Mouse (Mus musculus) layer of hippocampus, postnatal 10 days (tissue): Measurements from ENCODE around the gene Rbfox2. TPM values are rescaled to one million over a fixed set of nuclear protein-coding genes. Genes with fewer than 3 reads are reported as not detected.

Experiments used
- DNase-seq, 2 experiments: peaks; one replicate each; pipeline ENCODE4 v3.0.0; 2021; ENCODE audit warnings: low spot score in 2 of 2
- total RNA-seq, 2 experiments: library from RNA; stranded (reverse); gene quantifications; 2 replicates each; pipeline ENCODE4 v1.2.3; 2021

The Rbfox2 gene
- total RNA-seq, 2 experiments from 2014 or later, result 232 to 253 TPM

DNA sequence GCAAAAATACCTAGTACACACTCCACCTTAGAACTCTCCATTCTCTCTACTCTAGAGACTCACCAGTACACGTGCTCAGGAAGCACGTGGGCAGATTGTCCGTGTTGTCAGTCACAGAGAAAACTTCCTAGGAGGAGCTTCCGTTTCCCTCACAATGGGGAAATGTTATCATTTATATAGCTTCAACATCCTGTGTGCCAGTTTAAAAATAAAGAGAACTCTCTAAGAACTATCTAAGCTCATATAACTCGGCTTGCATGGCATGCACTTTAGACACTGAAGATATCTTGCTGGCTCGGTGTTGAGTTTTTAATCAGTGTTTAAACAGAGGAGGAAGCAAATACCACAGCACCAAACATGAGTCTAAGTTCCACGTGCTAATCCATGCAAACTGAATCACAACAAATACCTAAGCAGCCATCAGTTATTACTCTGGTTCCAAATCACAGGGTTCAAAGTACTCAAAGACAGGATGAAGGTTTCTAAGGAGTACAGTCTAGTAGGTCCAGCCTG is 70.7 kb downstream of the Rbfox2 start:
- DNase-seq, result no peak

DNA sequence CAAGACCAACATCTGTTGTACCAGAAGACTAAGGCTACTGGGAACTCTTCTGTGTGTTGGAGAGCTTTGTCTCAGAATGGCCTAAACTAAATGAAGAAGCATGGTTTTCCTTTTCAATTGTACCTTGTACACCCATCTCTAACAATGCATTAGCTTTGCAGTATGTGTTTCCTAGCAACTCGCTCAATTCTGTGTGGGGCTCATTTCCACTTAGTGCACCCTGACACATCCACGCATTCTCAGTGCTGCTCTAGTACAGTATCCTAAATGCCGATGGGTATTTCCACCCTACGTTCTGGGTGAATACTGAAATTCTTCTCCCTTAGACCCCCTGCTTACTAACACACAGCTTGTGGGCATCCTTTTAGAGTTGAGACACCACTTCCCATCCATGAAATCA is 71.3 kb downstream of the Rbfox2 start:
- DNase-seq, result no peak

DNA sequence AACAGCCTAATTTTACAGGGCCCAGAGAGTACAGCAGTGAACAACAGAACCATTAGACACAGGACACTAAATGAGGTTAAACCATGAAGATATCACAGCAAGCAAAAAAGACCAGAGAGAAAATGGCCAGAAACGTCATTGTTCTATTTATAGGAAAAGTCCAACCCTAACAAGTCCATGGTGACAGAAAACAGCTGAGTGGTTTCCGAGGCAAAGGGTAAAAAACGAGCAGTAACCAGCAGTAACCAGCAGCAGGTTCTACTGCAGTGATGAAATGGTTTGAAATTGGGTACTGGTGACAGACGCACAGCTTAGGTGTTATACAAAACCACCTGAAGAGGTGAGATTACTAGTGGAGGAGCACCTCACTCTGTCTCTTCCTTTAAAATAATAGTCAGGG is 72.5 kb downstream of the Rbfox2 start:
- no peak for DNase-seq

DNA sequence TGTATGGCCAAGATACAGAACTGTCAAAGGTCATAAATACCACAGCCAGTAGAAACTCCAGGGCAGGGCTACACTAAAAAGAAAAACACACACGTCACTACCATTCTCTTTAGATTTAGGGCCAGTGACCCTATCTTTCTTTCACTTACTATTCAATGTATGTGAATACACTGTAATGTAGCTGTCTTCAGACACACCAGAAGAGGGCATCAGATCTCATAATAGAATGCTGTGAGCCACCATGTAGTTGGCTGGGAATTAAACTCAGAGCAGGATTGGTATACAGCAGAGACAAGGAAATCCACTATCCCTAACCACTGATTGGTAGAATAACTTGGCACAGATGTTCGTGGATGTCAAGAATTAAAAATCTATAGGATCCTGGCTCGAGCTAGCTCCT is 76.7 kb downstream of the Rbfox2 start:
- DNase-seq, result no peak

DNA sequence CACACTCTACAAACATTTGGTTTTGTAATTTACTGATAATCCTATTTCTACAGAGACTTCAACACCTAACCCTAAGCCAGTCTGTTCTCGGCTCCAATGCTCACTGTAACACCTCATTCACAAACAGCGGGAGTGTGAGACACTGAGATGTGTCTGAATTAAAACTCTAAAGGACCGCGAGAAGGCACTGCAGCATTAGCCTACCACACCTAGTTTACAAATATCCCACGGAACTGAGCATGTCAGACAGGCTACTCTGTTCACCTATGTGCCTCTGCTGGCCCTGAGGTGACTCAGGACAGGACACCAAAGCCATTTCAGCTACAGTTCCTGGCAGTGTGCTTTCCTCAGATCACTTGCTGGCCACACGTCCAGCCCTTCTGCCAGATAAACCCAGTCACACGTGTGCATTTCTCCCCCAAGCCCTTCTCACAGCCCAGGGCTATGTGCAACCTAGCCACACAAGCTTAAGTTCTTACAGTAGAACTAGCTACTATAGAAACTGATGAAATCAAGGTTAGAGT is 79.9 kb downstream of the Rbfox2 start:
- no peak for DNase-seq

DNA sequence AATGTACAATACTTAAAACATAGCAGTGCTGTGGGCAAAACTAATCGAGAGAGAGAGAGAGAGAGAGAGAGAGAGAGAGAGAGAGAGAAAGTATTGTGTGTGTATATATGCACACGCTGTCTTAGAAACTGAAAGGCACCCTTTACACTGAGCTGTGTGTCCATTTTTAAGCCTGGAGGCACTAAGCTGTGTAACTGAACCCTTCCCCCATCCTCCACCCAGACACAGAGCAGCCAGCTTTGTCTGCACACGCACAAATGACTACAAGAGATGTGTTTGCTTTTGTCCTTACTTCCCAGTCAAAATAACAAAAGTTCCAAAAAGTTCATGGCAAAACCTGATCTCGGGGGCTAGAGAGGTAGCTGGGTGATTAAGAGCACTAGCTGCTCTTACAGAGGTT is 80.9 kb downstream of the Rbfox2 start:
- DNase-seq, result no peak

DNA sequence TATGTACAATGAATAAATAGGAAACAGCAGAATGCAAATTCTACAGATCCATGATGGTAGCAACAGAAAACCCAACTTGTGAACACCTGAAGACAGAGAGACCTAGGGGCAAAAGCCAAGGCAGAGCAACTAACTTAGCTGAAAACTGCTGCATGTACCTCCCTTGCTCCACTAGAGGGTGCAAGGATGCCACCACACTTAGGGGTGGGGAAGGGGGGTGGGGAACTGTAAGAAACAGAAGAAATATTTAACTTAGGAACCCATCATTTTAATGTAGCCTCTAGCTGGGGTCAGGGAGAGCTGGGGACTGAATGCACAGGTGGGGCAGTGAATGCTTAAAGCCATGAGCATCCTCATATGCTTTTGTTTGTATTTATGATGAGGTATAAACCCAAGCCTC is 81.5 kb downstream of the Rbfox2 start:
- DNase-seq, result peak in 1 of 2 experiments; percentile 36

DNA sequence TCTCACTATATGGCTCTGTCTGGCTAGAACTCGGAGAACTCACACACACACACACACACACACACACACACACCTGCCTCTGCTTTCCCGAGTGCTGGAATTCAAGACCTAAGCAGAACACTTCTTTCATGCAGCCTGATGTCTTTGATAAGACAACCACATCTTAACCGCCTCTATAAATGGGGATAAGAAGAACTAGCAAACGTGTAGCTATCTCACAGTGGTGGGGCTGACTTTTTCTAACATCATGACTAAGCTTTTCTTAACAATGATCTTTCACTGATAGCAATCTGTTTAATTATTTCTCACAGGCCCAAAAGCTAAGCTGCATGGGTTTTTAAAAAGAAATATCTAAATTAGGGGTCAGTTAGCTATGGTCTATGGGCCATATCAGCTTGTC is 86.0 kb downstream of the Rbfox2 start:
- no peak for DNase-seq

DNA sequence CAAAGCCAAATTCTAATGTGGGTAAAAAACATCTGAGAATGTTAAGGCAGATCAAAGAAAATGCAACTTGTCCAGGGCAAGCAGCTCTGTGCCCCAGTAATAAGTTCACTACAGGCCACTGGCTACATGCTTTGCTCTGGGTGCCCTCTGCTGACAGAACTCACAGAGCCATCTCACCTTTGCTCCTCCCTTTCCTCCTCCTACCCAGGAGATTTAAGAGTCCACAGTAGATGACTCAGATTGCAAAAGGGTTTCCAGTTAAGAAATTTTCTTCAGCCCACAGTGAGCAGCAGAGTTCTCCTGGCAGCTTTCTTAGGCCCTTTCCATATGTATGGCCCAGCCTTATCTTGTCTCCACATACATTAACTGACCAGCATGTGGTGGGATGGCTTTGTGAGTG is 86.7 kb downstream of the Rbfox2 start:
- DNase-seq, result no peak

DNA sequence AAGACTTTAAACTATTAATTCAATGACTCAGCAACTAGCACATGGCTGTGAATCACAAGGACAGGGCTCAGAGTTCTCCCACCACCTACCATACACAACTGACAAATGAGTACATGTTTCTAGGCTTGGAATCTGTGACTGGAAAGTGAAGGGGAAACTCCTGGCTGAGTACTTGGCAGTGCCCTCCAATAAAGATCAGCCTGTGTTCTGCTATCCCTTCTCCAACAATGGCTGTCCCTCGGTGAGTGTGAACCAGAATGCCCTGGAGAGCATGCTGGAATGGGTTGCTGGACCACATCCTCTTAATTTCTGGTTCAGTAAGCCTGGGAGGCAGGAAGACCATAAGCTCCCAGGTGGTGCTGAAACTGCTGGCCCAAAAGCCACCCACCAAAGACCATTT is 87.2 kb downstream of the Rbfox2 start:
- DNase-seq, result no peak

DNA sequence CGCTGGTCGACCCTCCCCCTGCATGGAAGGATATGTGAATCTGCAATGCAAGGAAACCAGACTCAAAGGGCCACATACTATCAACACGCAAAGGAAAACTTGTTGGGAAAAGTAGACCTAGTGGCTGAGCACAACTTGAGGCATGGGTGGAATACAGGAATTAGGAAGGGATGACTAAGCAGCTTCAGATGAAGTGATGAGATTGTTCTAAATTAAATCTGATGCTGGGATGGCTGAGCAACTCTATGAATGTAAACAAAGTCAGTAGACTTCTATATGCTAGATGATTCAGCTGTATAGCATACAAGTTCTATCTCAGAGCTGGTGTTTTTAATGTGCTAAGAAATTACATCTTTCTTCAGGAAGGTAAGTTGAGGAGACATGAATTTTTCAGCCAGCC is 88.8 kb downstream of the Rbfox2 start:
- no peak for DNase-seq

DNA sequence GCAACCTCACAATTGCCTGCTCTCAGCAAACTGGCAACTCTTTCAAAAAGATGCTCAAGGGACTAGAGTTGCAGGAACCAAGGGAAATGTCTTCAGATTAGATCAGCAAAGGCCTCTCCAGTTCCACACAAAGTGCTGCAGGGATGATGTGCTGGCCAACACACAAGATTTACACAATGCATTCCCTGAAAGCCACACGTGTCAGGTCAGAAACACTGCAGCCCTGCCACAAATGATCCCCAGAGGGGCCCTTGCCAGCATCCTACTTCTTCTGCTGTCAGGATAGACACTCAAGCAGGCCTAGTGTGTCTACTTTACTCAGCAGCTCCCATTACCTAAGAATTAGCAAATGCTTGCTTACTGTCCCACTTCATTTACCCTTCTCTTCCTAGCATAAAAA is 89.3 kb downstream of the Rbfox2 start:
- no peak for DNase-seq

DNA sequence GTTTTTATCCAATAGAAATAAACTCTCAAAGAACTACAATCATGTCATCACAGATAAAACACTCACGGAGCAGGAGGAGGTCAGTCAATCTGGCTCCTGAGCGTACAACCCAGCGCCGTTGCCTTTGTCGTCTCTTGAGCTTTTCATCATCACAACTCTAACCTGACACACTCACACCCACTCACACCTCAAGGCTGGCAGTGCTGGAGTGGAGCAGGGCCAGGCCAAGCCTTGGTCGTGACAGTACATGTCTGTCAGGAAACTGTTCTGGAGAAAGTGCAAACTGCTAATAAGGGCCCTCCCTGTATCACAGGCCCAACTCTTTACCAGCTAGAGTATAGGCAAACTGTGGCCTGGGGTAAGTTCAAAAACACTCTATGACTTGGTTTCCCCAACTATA is 90.1 kb downstream of the Rbfox2 start:
- no peak for DNase-seq

DNA sequence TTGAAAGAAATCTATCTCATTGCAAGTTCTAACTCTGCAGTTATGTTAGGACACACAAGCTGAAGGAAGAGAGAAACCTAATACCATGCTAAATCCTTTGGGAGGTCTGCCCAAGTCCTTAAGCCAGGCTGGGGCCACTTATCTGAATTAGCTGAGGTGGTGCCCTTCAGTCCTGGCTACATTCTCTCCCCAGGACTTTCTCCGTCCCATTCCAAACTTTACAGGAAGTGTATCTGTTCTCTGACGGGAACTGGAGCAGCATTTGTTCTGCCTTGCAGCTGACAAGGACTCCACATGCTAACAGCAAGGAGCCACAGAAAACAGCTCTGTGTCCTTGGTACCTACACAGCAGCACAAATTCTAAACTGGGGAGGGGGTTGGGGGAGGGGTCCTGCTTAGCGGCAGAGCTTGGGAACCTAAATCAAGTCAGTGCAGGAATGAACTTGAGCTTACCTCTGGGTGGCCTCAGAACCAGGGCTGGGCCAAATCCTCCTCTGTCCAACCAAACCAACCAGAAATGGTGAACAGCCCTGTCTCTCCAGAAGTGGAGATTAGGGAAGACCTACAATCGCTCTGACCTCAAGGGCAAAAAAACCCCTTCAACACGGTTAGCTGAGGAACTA is 91.5 kb downstream of the Rbfox2 start:
- no peak for DNase-seq

DNA sequence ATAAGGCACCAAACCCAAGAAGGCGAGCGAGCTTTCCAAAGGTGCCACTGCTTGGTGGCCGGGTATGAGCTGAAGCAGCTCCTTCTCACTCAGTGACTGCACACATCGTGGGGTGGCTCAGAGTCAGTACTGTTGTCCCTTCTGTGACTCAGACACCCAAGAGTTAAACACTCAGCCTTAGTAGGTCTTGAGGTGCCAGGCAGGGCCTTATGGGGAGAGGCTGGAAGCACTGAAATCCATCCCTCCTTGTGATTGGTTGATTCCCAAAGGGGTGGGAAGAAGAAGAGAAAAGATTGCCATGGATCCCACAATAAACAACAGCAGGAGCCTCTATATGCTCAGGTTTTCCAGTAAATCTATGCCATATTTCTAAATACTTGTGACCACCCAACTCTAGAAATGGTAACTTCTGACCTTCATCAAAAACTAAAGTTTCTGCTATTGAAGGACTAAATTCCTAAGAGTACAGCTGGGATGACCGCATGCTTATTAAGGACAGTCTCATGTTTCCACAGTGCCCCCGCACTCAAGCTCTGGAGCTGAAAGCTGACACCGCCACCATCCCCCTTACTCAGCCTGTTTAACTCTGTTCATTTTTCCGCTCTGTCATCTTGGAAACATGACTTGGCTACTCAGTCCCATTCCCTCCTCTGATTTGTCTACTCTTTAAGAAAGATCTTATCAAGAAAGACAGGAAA is 92.2 kb downstream of the Rbfox2 start:
- DNase-seq, result no peak

DNA sequence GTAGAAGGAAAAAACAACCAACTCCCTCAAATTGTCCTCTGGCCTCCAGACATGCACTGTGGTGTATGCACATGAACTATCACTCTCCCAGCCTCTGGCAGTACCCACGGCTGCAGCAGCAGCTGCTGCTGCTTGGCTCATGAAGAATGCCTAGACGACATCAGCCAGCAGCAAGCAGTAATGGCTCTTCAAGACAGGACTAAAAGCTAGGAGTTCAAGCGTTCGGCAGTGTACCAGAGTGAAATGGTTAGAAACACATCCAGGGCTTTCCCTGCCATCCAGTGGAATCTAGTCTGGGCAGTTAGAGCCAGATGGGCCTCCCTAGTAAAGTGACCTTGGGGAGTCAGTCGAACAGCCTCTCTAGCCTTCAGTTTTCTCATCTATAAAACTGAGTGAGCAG is 93.0 kb downstream of the Rbfox2 start:
- no peak for DNase-seq

DNA sequence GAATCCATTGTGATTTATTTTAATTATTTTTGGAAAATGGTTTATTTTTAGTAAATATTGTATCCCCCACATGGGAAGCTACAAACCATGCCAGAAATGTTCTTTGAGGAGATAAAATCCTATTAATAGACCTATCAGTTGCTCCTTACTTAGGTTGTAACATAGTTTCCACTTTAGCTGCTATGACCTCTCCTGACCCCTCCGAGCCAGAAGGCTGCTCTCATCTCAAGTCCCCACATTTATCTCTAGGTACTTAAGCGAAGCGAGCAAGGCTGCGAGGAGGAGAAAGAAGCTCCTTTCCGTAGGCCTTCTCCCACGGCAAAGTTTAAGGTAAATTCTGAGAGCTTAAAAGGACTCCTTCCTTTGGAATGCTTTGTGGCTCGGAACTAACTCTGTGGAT is 94.0 kb downstream of the Rbfox2 start:
- no peak for DNase-seq

DNA sequence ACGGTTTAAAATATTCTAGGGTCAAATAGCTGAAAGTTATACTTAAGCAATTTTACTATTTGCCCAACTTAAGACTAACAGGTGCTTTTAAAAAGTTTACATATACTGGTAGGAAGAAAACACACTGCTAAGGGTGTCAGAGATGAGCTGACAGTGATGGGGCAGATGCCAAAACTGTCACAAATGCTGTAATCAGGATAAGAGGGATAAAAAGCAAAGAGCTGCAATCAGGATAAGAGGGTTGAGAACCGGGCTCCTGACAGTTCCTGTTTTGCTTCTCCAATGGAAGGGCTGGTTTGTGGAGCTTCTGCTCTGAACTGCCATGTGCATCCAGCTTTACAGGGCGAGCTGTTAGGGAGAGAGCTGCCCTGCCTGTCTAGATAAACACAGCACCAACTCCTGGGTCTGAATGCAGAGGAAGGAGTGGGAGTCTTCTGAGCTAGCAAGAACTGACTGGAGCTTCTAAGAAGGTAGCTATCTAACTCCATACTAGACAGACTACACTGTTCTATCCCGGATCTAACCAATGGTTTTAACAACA is 94.5 kb downstream of the Rbfox2 start:
- DNase-seq, result no peak

DNA sequence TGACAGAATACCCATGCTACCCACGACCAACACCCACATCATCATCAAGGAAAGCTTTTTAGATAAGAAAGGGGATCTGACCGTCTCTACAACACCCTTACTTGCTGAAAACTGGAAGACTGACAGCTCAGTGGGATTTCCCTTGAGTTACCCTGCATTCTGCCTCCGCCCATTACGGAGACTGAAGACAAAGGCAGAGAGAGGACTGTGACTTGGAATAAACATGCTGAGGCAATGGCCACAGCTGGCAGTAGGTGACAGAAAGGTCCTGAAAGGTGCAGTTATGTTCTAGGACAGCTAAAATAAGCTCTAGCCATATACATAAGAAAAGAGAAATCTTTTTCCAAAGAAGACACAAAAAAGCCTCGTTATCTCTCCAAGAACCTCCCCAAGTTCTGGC is 99.8 kb downstream of the Rbfox2 start:
- DNase-seq, result no peak

DNA sequence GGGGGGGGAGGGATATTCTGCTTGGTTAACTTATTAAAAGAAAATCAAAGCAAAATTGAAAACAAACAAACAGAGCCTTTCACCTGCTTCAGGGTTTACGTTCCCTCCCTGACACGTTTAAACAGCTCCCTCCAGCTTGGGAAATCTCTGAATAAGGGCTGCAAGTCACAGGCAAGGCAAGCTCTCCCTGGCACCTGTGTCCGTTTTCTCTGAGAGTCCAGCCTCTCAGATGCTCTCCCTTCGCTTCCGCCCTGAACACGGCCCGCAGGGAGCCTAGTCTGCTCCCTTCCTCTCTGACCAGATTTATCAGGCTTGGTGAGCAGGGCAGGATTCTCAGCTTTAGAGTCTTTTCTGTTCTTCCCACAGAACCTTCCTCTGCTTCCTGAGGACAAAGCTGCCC is 101.9 kb downstream of the Rbfox2 start:
- no peak for DNase-seq

DNA sequence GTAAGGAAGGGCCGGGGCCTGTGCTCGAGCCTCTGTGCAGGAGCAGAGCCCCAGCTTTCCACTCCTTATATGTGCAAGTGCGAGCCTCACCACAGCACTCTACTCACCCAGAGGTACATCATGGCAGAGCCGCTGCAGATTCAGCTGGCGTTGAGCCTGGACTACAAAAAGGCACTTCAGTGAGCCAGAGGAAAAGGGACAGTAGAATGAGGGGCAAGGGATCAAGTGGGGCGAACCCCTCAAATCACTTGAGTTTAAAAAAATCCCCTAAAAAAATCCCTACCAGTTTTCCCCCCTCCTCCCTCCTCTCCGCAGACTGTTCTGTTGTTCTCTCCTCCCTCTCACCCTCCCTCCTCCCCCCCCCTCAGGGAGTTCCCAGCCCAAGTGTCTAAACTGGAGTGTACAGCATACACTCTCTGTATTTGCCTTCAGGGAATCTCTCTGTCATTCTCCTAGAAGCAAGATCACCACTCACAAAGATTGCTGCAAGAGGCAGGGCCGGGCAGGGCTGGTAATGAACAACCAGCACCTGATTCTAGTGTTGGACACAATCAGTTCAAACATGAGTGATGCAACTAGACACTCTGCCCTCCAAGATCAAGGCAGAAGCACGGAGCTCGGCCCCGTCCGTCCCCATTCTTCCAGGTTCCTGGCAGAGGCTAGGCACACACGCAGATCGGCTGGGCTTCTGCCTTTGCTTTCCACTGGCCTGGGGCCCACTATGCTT is 103.4 kb downstream of the Rbfox2 start:
- peak in 1 of 2 experiments; percentile 39 for DNase-seq

DNA sequence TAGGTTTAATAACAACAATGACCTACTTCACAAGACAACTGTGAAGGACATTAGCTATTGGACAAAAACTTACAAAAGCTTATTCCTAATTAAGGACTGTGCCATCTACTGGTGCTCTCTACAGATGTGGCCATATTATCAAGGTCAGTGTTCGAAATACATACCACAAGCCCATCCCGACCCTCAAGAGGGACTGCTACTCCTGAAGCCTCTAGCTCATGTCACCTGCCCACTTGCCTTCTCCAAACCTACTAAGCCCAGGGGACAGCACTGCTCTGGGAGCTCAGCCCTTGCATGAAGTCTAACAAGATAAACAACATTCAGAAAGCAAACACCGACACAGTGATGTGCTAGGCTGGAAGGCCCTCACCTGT is 103.9 kb downstream of the Rbfox2 start:
- DNase-seq, result no peak
